Mouse (Mus musculus): ENCODE measurements around the gene Taf4.

DNA sequence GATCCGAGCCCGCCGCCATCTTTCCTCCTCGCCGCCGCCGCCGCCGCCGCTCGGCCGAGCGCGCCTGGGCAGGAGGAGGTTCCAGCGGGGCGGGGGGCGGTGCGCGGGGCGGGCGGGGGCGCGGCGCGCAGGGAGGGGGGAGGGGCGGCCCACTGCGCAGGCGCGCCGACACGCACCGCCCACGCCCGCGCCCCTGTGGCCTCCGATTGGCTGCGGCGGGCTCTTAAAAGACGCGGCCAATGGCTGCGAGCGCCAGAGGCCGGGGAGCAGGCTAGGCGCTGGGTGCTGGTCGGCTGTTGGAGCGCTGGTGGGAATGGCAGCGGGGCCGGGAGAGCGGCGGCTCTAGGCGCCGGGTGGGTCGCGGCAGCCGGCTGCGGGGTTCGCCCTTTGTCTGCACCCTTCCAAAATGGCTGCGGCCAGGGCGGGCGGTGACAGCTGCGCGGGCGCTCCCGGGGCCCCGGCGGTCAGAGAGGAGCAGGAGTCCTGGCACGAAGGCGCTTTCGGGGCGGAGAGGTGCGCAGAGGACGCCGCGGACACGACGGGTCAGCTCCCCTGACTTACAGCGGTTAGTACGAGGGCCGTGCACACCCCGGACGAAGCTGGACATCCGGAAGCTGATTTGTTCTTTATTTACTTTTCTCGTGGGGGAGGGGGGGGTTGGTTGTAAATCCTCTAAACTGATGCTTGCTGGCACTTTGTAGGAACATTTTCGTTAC lies at the start of gene Taf4:
- TF ChIP-seq POLR2A (IDR thresholded peaks at IDR 0.05; ENCODE audit: insufficient read depth, low read depth, low read length), result peak; percentile 96
- TF ChIP-seq CTCF (IDR thresholded peaks at IDR 0.05), result no peak
- no peak for TF ChIP-seq EP300 (IDR thresholded peaks at IDR 0.05; ENCODE audit: insufficient read depth, low read depth, low read length)
